Comparison of ENCODE assay signal across 11 mouse cellular contexts in the genomic region with DNA sequence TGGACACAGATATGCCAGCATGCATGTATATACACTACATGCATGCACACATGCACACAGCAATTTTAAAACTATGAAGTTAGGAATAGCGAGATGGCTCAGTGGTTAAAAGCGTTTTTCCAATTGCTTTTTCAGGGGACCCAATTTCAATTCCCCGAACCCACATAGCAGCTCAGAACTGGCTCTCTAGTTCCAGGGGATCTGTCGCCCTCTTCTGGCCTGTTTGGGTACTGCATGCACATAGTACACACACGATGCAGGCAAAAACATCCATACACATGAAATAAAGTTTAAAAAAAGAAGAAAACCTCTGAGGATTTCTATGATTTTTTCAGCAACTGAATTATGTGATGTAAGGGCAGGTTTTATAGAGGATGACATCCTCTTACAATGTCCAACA. TPM values are rescaled to one million over a fixed set of nuclear protein-coding genes. Genes with fewer than 3 reads are reported as not detected.
DNase-seq lines count a peak whose midpoint lies in the region; ATAC-seq and TF ChIP-seq lines count a peak whose summit lies in the region.
"Had no signal": no experiment of that assay in that cellular context is flagged by ENCODE, and none has a peak within 500 bp of the region (broad histone marks: within the 10 kb centered on the region; RNA-seq: fewer than 3 reads in every experiment).

No protein-coding gene starts in this region.

- no peaks in the 10 kb centered on the region for H3K27me3 ChIP-seq in kidney, postnatal 0 days (ENCODE audit: insufficient read depth, low read length)
- no peaks in the 10 kb centered on the region for H3K27me3 ChIP-seq in spleen, adult 2 months (ENCODE audit: control insufficient read depth, insufficient read depth, low read length)
- no peaks in the 10 kb centered on the region for H3K27me3 ChIP-seq in forebrain, embryonic 12.5 days
- H3K27me3 ChIP-seq: megakaryocyte, embryonic 14.5 days had no signal

- no peak overlapping the region for H3K27ac ChIP-seq in kidney, postnatal 0 days
- no peak overlapping the region for H3K27ac ChIP-seq in spleen, adult 2 months (ENCODE audit: insufficient read depth, low read length)
- H3K27ac ChIP-seq in forebrain, embryonic 12.5 days, result no peak overlapping the region

- DNase-seq in kidney, postnatal 0 days (ENCODE audit: low spot score), result no peak
- DNase-seq in kidney, adult 11 months, result no peak
- no peak for DNase-seq in spleen, adult 2 months (ENCODE audit: low read depth in 1 of 2, low spot score in 2 of 2)
- no peak for DNase-seq in spleen, postnatal 4 days (ENCODE audit: low spot score in 2 of 2)
- peak; percentile 0 for DNase-seq in brain, embryonic 14.5 days (ENCODE audit: low read depth)
- DNase-seq in testis, postnatal 10 days (ENCODE audit: low spot score), result peak; percentile 75
- DNase-seq in adrenal gland, adult 8-10 months, result no peak
- DNase-seq: cerebellum, adult 11 months had no signal

- ATAC-seq in kidney, postnatal 0 days (replicated peaks; ENCODE audit: low FRiP score, low read depth), result no peak
- no peak for ATAC-seq in forebrain, embryonic 12.5 days (ENCODE audit: low FRiP score)

- H3K9ac ChIP-seq in kidney, postnatal 0 days (ENCODE audit: low read depth, low read length), result no peak overlapping the region
- no peak overlapping the region for H3K9ac ChIP-seq in forebrain, embryonic 12.5 days

- peak; percentile 41 for TF ChIP-seq CTCF in kidney, postnatal 0 days (IDR thresholded peaks at IDR 0.05; ENCODE audit: low read depth)
- peak; percentile 9; the same call in 1 of the 2 replicates for TF ChIP-seq CTCF in spleen, adult 2 months (IDR thresholded peaks at IDR 0.05; ENCODE audit: extremely low read depth, insufficient read depth, insufficient read length, insufficient replicate concordance)
- TF ChIP-seq CTCF in brain, embryonic 14.5 days (IDR thresholded peaks at IDR 0.05; ENCODE audit: borderline replicate concordance, extremely low read depth, insufficient read depth, insufficient read length), result peak; percentile 52; the same call in 1 of the 2 replicates

- H3K4me3 ChIP-seq in kidney, postnatal 0 days (replicated peaks; ENCODE audit: low read depth, low read length), result no peak overlapping the region
- no peak overlapping the region for H3K4me3 ChIP-seq in spleen, adult 2 months (ENCODE audit: extremely low read depth, insufficient read depth, insufficient read length)
- H3K4me3 ChIP-seq in forebrain, embryonic 12.5 days (replicated peaks), result no peak overlapping the region
- H3K4me3 ChIP-seq: megakaryocyte, embryonic 14.5 days had no signal

- WGBS in kidney, postnatal 0 days, result 67% methylated on average over 5 of the region's 5 CpGs
- 68% methylated on average over 5 of the region's 5 CpGs for WGBS in spleen, adult 2 months
- 65% methylated on average over 5 of the region's 5 CpGs for WGBS in forebrain, embryonic 12.5 days

- TF ChIP-seq POLR2A in spleen, adult 2 months (IDR thresholded peaks at IDR 0.05; ENCODE audit: low read depth, low read length), result no peak
- no peak for TF ChIP-seq POLR2A in brain, embryonic 14.5 days (IDR thresholded peaks at IDR 0.05; ENCODE audit: borderline replicate concordance, extremely low read depth, insufficient read depth, insufficient read length, poor library complexity, severe bottlenecking)

- H3K36me3 ChIP-seq in kidney, postnatal 0 days (ENCODE audit: insufficient read depth, low read length), result no peaks in the 10 kb centered on the region
- H3K36me3 ChIP-seq in spleen, adult 2 months (ENCODE audit: control insufficient read depth, insufficient read depth, low read length), result no peaks in the 10 kb centered on the region
- H3K36me3 ChIP-seq in forebrain, embryonic 12.5 days (replicated peaks), result no peaks in the 10 kb centered on the region

- no peak overlapping the region for H3K4me2 ChIP-seq in kidney, postnatal 0 days (ENCODE audit: low read length)
- no peak overlapping the region for H3K4me2 ChIP-seq in forebrain, embryonic 12.5 days

- no peaks in the 10 kb centered on the region for H3K9me3 ChIP-seq in kidney, postnatal 0 days (replicated peaks; ENCODE audit: low read length)
- peaks cover 26% of the 10 kb centered on the region for H3K9me3 ChIP-seq in forebrain, embryonic 12.5 days

- no peaks in the 10 kb centered on the region for H3K4me1 ChIP-seq in kidney, postnatal 0 days (replicated peaks; ENCODE audit: insufficient read depth, low read length)
- no peaks in the 10 kb centered on the region for H3K4me1 ChIP-seq in spleen, adult 2 months (ENCODE audit: control insufficient read depth, insufficient read depth, insufficient read length)
- H3K4me1 ChIP-seq in forebrain, embryonic 12.5 days, result no peaks in the 10 kb centered on the region
- H3K4me1 ChIP-seq: megakaryocyte, embryonic 14.5 days had no signal

RNA-seq across cellular contexts. Expression of a gene that starts 3.4 kb away (rescaled TPM):
- not detected in 2 replicates for polyA plus RNA-seq in kidney, postnatal 0 days (2015; fragmentation: Nextera tagmentation; extraction: Ambion mirVana)
- polyA plus RNA-seq in spleen, adult 2 months (2012; rRNA removed), result not detected in 2 replicates
- polyA plus RNA-seq in brain, embryonic 14.5 days (2012; rRNA removed), result 0.04 and 0.07 TPM in 2 replicates
- not detected for total RNA-seq in adrenal gland, adult 8-10 months (2022)
- not detected in 2 replicates for polyA plus RNA-seq in forebrain, embryonic 12.5 days (2016; fragmentation: Nextera tagmentation; extraction: Ambion mirVana)
- total RNA-seq: layer of hippocampus, adult 18-20 months had no signal

RNA-seq across cellular contexts. Expression of a gene that starts 17.6 kb away (rescaled TPM):
- not detected in 2 replicates for polyA plus RNA-seq in kidney, postnatal 0 days (2015; fragmentation: Nextera tagmentation; extraction: Ambion mirVana)
- not detected in 2 replicates for polyA plus RNA-seq in spleen, adult 2 months (2012; rRNA removed)
- not detected in 2 replicates for polyA plus RNA-seq in brain, embryonic 14.5 days (2012; rRNA removed)
- not detected for total RNA-seq in adrenal gland, adult 8-10 months (2022)
- polyA plus RNA-seq in forebrain, embryonic 12.5 days (2016; fragmentation: Nextera tagmentation; extraction: Ambion mirVana), result not detected in 2 replicates
- total RNA-seq: layer of hippocampus, adult 18-20 months had no signal

RNA-seq across cellular contexts. Expression of a gene that starts 26.6 kb away (rescaled TPM):
- not detected in 2 replicates for polyA plus RNA-seq in kidney, postnatal 0 days (2015; fragmentation: Nextera tagmentation; extraction: Ambion mirVana)
- polyA plus RNA-seq in spleen, adult 2 months (2012; rRNA removed), result not detected in 2 replicates
- not detected in 2 replicates for polyA plus RNA-seq in brain, embryonic 14.5 days (2012; rRNA removed)
- not detected for total RNA-seq in adrenal gland, adult 8-10 months (2022)
- polyA plus RNA-seq in forebrain, embryonic 12.5 days (2016; fragmentation: Nextera tagmentation; extraction: Ambion mirVana), result not detected in 2 replicates
- total RNA-seq: layer of hippocampus, adult 18-20 months had no signal

RNA-seq across cellular contexts. Expression of a gene that starts 38.5 kb away (rescaled TPM):
- polyA plus RNA-seq in kidney, postnatal 0 days (2015; fragmentation: Nextera tagmentation; extraction: Ambion mirVana), result not detected in 2 replicates
- polyA plus RNA-seq in spleen, adult 2 months (2012; rRNA removed), result not detected in 2 replicates
- not detected in 2 replicates for polyA plus RNA-seq in brain, embryonic 14.5 days (2012; rRNA removed)
- not detected for total RNA-seq in adrenal gland, adult 8-10 months (2022)
- not detected in 2 replicates for polyA plus RNA-seq in forebrain, embryonic 12.5 days (2016; fragmentation: Nextera tagmentation; extraction: Ambion mirVana)
- total RNA-seq: layer of hippocampus, adult 18-20 months had no signal

RNA-seq across cellular contexts. Expression of a gene that starts 39.4 kb away (rescaled TPM):
- not detected in 2 replicates for polyA plus RNA-seq in kidney, postnatal 0 days (2015; fragmentation: Nextera tagmentation; extraction: Ambion mirVana)
- polyA plus RNA-seq in spleen, adult 2 months (2012; rRNA removed), result not detected in 2 replicates
- not detected in 2 replicates for polyA plus RNA-seq in brain, embryonic 14.5 days (2012; rRNA removed)
- total RNA-seq in adrenal gland, adult 8-10 months (2022), result not detected
- polyA plus RNA-seq in forebrain, embryonic 12.5 days (2016; fragmentation: Nextera tagmentation; extraction: Ambion mirVana), result not detected in 2 replicates
- total RNA-seq: layer of hippocampus, adult 18-20 months had no signal

Comparison
In these comparisons a context has a peak if more than half of its experiments do, and no peak if none do; other contexts are left out.
1. DNase-seq: peak in brain, embryonic 14.5 days (single experiment) and testis, postnatal 10 days (single experiment); none in kidney, postnatal 0 days (single experiment), kidney, adult 11 months (single experiment), spleen, adult 2 months (0 of 2), spleen, postnatal 4 days (0 of 2) and adrenal gland, adult 8-10 months (single experiment).
2. Peak in every context shown above with its lines, with median percentiles within 50 percentile points of each other: CTCF ChIP-seq.